Mouse (Mus musculus) layer of hippocampus, adult 6 months (tissue): Measurements from ENCODE around the gene Pstpip1. TPM values are rescaled to one million over a fixed set of nuclear protein-coding genes. Genes with fewer than 3 reads are reported as not detected.

ENCODE experiments used
- long read RNA-seq, 2 experiments: library from polyadenylated mRNA; unstranded; transcript quantifications; one replicate each; pipeline ENCODE4 v2.0.0; 2019 to 2020
- polyA plus RNA-seq: library from polyadenylated mRNA; unstranded; fragments of <200 nt; fragmentation: Nextera tagmentation; gene quantifications from 2 replicates; pipeline ENCODE4 v1.2.3, GENCODE M21; 2021

Gene Pstpip1
- polyA plus RNA-seq, result 1.1 and 2.2 TPM in 2 replicates
- long read RNA-seq, experiment 1, partial matches to known transcripts, result 0 of 4 reads
- long read RNA-seq, experiment 1, other reads (novel, unspliced or antisense), result 2 of 4 reads
- long read RNA-seq, experiment 2, partial matches to known transcripts, result 1 of 6 reads
- long read RNA-seq, experiment 2, other reads (novel, unspliced or antisense), result 1 of 6 reads

DNA sequence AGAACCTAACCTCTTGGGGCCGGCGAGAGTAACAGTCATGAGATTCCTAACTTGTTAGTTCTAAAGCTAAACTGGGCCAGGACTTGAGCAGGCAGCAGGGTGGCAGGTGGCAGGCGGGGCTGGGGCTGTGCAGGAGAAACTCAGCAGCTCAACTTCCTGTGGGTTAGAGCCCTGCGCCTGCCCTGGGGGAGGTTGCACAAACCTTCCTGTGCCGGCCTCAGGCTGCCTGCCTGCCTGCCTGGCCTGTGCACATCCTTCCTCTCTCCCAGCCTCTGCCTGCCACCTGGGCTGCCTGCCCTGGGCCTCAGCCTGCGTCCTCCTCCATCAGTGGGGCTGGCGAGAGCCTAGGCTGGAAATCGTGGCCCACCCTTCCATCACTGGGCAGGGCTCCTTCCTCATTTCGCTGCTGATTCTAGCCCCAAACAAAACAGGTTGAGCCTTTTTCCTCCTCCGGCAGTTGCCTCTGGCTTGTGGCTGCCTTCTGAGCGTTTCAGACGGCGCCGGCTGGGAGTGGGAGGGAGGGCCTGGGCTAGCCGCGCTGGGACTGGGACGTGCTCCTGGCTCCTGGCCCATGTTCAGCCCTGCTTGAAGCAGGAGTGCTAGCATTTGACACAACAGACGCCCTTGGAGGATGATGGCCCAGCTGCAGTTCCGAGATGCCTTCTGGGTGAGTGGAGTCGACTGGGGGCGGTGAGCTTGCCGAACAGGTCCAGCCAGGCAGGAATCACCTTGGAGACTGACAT lies at the start of gene Pstpip1:
Gene Pstpip1 (plus strand): TSS at position 185 of the 743 bp plus-strand sequence.

DNA sequence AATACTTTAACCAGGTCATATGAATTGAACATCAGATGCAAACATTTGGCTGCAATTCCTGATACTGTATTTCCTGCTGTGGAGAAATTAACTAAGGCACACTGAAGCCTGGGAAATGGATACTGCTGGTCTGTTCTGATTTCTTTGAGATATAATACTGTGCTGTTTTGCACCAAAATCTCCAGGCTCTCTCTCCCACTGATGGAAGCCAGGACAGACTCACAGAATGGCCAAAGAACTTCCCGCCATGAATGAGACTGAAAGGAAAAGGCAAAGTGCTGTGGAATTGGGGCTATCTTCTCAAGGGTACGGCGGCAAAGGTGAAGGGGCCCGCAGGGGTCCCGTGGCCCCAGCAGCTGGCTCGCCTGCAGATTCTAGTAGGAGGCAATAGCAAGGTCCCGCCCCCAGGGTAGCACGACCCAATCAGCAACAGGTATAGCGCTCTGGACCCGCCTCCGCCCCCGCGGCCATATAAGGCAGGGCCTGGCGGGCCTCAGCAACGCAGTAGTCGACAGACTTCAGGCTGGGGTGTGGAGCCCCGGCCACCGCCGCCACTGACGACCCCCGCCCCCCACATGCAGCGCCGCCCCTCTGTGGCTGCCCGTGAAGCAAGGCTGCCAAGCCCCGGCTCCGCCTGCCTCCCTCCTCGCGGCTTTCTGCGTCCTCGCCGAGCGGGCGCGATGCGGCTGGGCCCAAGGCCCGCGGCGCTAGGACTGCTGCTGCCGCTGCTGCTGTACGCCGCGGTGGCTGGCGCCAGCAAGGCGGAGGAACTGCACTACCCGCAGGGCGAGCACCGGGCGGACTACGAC lies 48.2 kb upstream of the Pstpip1 start, which contains the start of gene Rcn2:
Gene Rcn2 (plus strand): TSS at position 474 of the 809 bp plus-strand sequence.

GRCm38 (mm10) chr9:56165377-56165776 lies 75.6 kb downstream of the Pstpip1 start, which contains the start of gene Tspan3:
TSS of gene Tspan3 (minus strand) at chr9:56165477.

Other genes starting within 250 kb of the Pstpip1 start
- 7.8 and 8.3 TPM in 2 replicates for gene Scaper, start 151.8 kb upstream of the Pstpip1 start, polyA plus RNA-seq
- gene 4930563M21Rik, start 79.4 kb upstream of the Pstpip1 start, polyA plus RNA-seq, result not detected in 2 replicates
- 143 and 154 TPM in 2 replicates for gene Rcn2, start 48.1 kb upstream of the Pstpip1 start, polyA plus RNA-seq
- 792 and 815 TPM in 2 replicates for gene Tspan3, start 75.5 kb downstream of the Pstpip1 start, polyA plus RNA-seq